Mouse (Mus musculus) right cerebral cortex, adult 18-20 months (tissue): ENCODE measurements around the gene Gm49601.

Experiments used
- DNase-seq: peaks from one replicate; pipeline ENCODE4 v3.0.0; 2022; ENCODE audit warnings: mixed read lengths

Gm49601 gene

DNA sequence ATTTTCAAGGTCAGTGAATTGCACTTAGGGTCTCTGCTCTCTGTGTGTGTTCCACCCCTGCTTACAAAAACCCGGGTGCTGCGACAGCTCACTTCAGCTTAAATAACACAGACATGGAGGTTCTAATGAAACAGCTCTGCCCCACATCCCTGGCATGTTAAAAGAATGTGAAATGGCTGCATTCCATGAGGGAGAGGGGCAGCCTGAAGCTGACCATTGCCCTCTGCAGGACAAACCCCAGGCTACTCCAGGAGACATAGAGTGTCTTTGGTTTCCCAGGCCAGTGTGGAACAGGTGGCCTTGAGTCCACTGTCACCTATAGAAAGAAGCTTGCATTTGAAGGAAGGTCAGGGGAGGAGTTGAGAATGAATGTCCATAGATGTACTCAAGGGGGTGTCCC lies 45.8 kb downstream of the Gm49601 start:
- DNase-seq = no peak

GRCm38 (mm10) chr16:18577599-18578160 lies 48.5 kb downstream of the Gm49601 start:
- no peak for DNase-seq

DNA sequence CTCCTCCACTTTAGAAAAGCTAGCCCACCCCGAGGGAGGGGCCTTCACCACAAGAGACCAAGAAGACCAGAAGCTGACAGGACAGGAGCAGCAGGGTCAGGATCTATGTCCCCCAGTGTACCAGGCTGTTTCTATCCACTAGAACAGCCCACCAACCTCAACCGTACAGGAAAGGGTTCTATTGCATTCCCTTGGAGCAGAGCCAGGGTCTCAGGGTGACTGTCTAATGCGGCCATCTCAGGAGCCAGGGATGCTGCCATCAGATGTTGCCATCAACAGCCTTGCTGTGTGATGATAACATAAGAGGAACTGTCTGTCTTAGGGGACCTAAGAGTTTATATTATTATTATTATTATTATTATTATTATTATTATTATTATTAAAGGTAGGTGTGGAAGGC lies 49.2 kb downstream of the Gm49601 start:
- DNase-seq = no peak

GRCm38 (mm10) chr16:18574196-18574595 lies 52.0 kb downstream of the Gm49601 start:
- no peak for DNase-seq
